Mouse (Mus musculus) adrenal gland, postnatal 0 days (tissue): ENCODE results near the gene Lmo2. TPM values are rescaled to one million over a fixed set of nuclear protein-coding genes. Genes with fewer than 3 reads are reported as not detected.

Experiments
- polyA plus RNA-seq: library from polyadenylated mRNA; unstranded; fragments of >200 nt; fragmentation: Nextera tagmentation; extraction: Ambion mirVana; gene quantifications from 2 replicates; pipeline ENCODE4 v1.2.1, GENCODE M21; 2015

Lmo2 gene
- 33.2 and 37.4 TPM in 2 replicates for polyA plus RNA-seq

DNA sequence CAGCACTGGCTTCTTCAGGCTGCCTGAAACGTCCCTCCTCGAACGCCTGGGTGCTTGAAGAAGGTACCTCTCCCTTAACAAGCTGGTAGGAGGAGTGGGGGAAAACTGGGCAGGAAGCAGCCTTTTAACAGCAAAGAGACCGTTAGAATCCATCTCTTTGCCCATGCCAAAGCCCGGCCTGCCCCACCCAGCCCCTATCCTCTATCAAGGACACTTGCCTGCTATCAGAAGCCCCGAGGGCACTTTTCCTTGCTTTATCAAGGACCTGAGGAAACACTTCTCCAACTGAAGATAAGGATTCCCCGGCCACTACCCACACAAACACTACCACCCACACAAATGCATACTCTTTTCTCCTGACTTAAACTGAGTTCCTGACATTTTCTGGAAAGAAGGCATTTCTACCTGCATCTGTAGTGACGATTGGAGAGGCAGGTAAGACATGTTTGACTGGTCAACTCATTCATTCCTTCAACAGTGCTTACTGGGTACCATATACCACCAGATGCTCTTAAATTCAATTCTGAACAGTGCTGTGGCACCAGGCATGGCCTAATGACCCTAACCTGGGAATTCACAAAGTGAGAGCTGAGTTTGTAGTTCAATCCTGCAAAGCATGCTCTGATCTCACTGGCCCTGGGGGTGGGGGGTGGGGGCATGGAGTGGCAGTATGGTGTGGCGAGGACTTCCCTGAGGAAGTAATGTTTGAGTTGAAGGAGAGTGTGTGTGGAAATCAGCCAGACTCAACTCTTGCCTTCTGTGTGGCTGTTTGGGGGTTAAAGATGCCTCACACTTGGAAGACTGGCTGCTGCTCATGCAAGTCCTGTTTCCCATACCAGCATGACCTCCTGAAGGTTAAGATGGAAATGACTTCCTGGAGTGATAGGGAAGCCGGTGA lies at the start of gene Lmo2:
Gene Lmo2, plus strand, starts transcription at position 338 of the 898 bp plus-strand sequence.

DNA sequence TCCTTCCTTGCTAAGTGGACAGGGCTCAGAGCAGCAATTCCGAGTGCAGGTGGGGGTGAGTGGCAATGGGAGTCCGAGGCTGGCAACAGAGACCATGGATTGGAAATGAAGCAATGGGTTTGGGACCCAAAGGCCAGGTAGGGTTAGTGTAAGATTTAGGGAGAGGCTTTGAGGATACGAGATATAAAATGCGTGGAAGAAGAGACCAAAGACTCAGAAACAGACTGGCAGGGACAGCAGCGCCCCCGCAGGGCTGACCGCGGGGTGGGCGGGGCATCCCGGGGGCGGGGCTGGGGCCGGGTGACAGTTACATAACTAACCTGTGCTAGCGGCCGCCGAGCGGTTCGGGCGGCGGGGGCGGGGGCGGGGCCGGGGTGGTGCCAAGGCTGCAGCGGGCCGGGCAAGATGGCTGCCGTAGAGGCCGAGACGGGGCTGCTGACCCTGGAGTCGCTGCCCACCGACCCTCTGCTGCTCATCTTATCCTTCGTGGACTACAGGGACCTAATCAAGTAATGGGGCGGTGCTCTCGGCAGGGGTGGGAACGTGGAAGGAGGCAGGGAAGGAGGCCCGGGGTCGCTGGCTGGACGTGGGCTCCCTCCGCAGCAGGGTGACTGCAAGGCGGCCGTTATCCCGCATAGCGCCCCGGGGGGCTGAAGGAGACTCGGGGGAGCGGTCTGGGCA lies 69.8 kb downstream of the Lmo2 start, which contains the start of gene Fbxo3:
Gene Fbxo3, plus strand, starts transcription at position 264 of the 681 bp plus-strand sequence.

DNA sequence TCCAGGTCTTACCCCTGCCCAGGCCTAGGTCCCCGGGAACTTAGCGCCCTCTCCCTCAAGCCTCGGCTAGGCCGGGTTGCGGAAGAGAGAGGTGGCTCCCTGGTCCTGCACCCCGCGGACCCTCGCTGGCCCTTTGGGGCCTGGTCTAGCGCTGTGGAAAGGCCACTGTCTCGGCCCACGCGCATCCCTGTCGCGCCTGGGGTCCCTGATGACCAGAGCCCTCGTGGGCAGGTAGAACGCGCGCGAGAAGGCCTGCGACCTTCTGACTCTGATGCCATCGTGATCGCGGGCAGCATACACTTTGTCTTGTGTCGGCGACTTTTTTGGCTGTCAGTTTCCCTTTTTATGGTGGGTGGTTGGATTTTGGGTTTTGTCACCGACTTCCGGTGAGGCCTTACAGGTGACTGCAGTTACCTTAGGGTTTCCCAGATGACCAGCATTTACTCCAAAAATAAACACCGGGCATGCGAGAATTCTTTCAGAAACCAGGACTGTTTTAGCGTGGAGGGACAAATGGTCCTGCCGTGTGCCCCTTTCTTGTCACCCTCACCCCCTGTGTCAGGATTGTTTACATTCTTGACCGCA lies 70.4 kb downstream of the Lmo2 start, which contains the start of gene 4931422A03Rik:
Gene 4931422A03Rik, minus strand, starts transcription at position 223 of the 585 bp plus-strand sequence.

Other genes starting within 250 kb of the Lmo2 start
- 7.8 and 17.4 TPM in 2 replicates for gene Nat10, start 196.7 kb upstream of the Lmo2 start, polyA plus RNA-seq
- gene Caprin1, start 160.3 kb upstream of the Lmo2 start, polyA plus RNA-seq = 119 and 176 TPM in 2 replicates
- 49.6 and 64.2 TPM in 2 replicates for gene Fbxo3, start 69.7 kb downstream of the Lmo2 start, polyA plus RNA-seq
- 1.1 and 2.4 TPM in 2 replicates for gene 4931422A03Rik, start 70.4 kb downstream of the Lmo2 start, polyA plus RNA-seq
- not detected in 2 replicates for gene Gm10912, start 107.8 kb downstream of the Lmo2 start, polyA plus RNA-seq
- not detected in 2 replicates for gene Gm10799, start 110.6 kb downstream of the Lmo2 start, polyA plus RNA-seq
- 14.3 and 18.3 TPM in 2 replicates for gene Cd59b, start 111.9 kb downstream of the Lmo2 start, polyA plus RNA-seq
- gene Cd59a, start 137.8 kb downstream of the Lmo2 start, polyA plus RNA-seq = 86.8 and 111 TPM in 2 replicates
- 1.1 and 1.3 TPM in 2 replicates for gene A930018P22Rik, start 164.8 kb downstream of the Lmo2 start, polyA plus RNA-seq